Mouse (Mus musculus): ENCODE results near the gene Aqp9. TPM values are rescaled to one million over a fixed set of nuclear protein-coding genes. Genes with fewer than 3 reads are reported as not detected.

Gene Aqp9
- total and polyA plus RNA-seq, 3 experiments = 0.08 TPM; not detected in 2

DNA sequence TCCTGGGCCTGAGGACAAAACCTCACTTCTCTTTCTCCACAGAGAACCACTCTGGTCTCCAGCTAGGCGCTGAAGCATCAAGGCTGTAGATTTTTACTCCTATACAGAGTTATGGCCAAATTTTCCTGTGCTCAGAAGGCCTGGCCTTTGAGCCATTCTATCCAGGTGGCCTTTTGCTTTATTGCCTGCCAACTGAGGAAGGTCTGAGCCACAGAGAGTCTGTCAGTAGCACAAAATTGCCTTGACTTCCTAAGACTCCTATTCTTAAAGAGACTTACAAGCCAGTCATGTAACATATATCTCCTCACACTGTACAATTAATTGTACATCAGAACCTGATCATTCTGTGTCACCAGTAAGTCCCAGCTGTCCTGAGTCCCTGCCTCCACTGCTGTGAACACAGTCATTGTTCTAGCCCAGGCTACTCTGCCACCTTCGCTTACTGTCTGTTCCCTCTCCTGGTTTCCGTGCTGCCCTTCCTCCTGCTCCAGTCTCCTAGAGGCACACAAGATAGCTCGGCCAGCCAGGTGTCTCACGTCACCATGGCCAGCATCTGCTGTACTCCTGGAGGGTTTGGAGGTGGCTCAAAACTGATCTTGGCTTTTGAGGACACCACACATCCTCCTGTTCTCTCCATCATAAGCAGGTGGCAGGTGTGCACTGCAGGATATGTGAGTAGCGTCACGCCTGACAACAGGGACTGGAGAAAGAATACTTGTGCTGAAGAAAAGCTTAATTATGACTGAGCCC lies 96.7 kb downstream of the Aqp9 start:
- no peak for TF ChIP-seq TBP (conservative IDR thresholded peaks at IDR 0.05; ENCODE audit: low read depth, low read length)
- TF ChIP-seq JUND (conservative IDR thresholded peaks at IDR 0.05; ENCODE audit: low read depth, low read length) = no peak
- TF ChIP-seq ELF1 (IDR thresholded peaks at IDR 0.05; ENCODE audit: low read depth, low read length) = no peak
- TF ChIP-seq MEF2A (IDR thresholded peaks at IDR 0.05; ENCODE audit: borderline replicate concordance, low read depth, low read length) = no peak
- TF ChIP-seq E2F4 (IDR thresholded peaks at IDR 0.05; ENCODE audit: insufficient replicate concordance, low read depth, low read length) = no peak
- TF ChIP-seq HCFC1 (IDR thresholded peaks at IDR 0.05; ENCODE audit: low read depth, low read length) = no peak
- TF ChIP-seq NELFE (IDR thresholded peaks at IDR 0.05; ENCODE audit: low read depth, low read length) = no peak
- TF ChIP-seq CHD2 (IDR thresholded peaks at IDR 0.05; ENCODE audit: low read length) = no peak
- no peak for TF ChIP-seq RCOR1 (conservative IDR thresholded peaks at IDR 0.05; ENCODE audit: low read depth, low read length)
- TF ChIP-seq BHLHE40 (IDR thresholded peaks at IDR 0.05; ENCODE audit: low read depth, low read length) = no peak
- TF ChIP-seq NRF1 (IDR thresholded peaks at IDR 0.05; ENCODE audit: low read depth, low read length) = no peak
- TF ChIP-seq ETS1 (conservative IDR thresholded peaks at IDR 0.05; ENCODE audit: low read depth, low read length) = no peak
- TF ChIP-seq IRF4 (IDR thresholded peaks at IDR 0.05; ENCODE audit: low read depth, low read length) = no peak
- no peak for TF ChIP-seq RAD21 (IDR thresholded peaks at IDR 0.05; ENCODE audit: low read depth, low read length)
- TF ChIP-seq ZMIZ1 (IDR thresholded peaks at IDR 0.05; ENCODE audit: low read depth, low read length) = no peak
- TF ChIP-seq MXI1 (IDR thresholded peaks at IDR 0.05; ENCODE audit: low read depth, low read length) = no peak
- no peak for TF ChIP-seq ZKSCAN1 (IDR thresholded peaks at IDR 0.05; ENCODE audit: borderline replicate concordance, low read depth, low read length)
- TF ChIP-seq EP300 (IDR thresholded peaks at IDR 0.05; ENCODE audit: low read length) = no peak
- no peak for TF ChIP-seq CHD1 (IDR thresholded peaks at IDR 0.05; ENCODE audit: low read depth, low read length)
- Histone ChIP-seq H3K9me3 (replicated peaks; ENCODE audit: low read length) (no peaks in the 10 kb centered on the region), H3K4me2 (ENCODE audit: insufficient read depth, low read depth, poor library complexity, severe bottlenecking) (no peak overlapping the region), H3K27me3 (replicated peaks) (no peaks in the 10 kb centered on the region), H3K4me3 (replicated peaks in 1 of 3; ENCODE audit: low read depth in 2 of 3, low read length in 2 of 3, poor library complexity in 1 of 3) (no peak overlapping the region), H3K4me1 (ENCODE audit: control insufficient read depth in 1 of 2, insufficient read depth in 2 of 2) (peaks cover 0 to 9% of the 10 kb centered on the region in 2 experiments; a peak in 2 of 4 replicates), H3K27ac (ENCODE audit: insufficient read depth, low read depth) (no peak overlapping the region), H3K36me3 (replicated peaks in 1 of 2; ENCODE audit: control insufficient read depth in 1 of 2, insufficient read depth in 1 of 2, low read length in 1 of 2) (no peaks in the 10 kb centered on the region), H3K9ac (ENCODE audit: insufficient read depth, low read depth) (no peak overlapping the region), H3K79me2 (replicated peaks; ENCODE audit: control insufficient read depth, extremely low read depth, insufficient read depth, poor library complexity, severe bottlenecking) (no peaks in the 10 kb centered on the region)
- in situ Hi-C loops (cut with MboI; ENCODE audit: low pct_ligation_motif_present, low pct_unique_long_range_greater_than_20kb, low sequenced_read_pairs) = loop anchor here (5.0 to 10.0 kb wide), 2 partner anchors 104 to 397 kb away; partner anchors contain the start of gene Adam10
- dilution Hi-C loops (cut with MboI; ENCODE audit: extremely low pct_ligation_motif_present, extremely low pct_unique_long_range_greater_than_20kb, low sequenced_read_pairs) = no loop called here
- DNase-seq (ENCODE audit: extremely low read depth) = no peak

DNA sequence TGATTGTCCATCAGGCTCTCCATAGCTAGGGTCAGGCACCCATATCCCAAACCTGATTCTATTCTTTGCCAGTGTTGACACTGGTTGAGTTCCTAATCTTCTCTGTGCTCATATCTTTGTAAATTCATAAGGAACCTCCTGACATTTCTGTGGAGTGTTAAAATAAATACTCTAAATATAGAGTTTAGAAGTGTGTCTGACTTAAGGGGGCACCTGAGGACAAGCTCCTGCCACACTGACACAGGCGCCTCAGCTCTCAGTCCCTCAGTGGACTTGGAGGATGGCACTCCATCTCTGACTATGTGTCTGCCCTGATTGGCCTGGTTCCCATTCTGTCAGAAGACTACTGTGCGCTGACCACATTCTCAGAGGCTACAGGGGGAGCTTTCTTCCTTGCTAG lies 97.9 kb downstream of the Aqp9 start:
- no peaks in the 10 kb centered on the region for H3K27me3 ChIP-seq (replicated peaks)
- no peak overlapping the region for H3K4me2 ChIP-seq (ENCODE audit: insufficient read depth, low read depth, poor library complexity, severe bottlenecking)
- H3K27ac ChIP-seq (ENCODE audit: insufficient read depth, low read depth) = no peak overlapping the region
- no peak for DNase-seq (ENCODE audit: extremely low read depth)
- H3K9me3 ChIP-seq (replicated peaks; ENCODE audit: low read length) = no peaks in the 10 kb centered on the region
- H3K36me3 ChIP-seq (replicated peaks in 1 of 2; ENCODE audit: control insufficient read depth in 1 of 2, insufficient read depth in 1 of 2, low read length in 1 of 2) = no peaks in the 10 kb centered on the region
- H3K9ac ChIP-seq (ENCODE audit: insufficient read depth, low read depth) = no peak overlapping the region
- H3K4me3 ChIP-seq (replicated peaks in 1 of 3; ENCODE audit: low read depth in 2 of 3, low read length in 2 of 3, poor library complexity in 1 of 3) = no peak overlapping the region
- H3K4me1 ChIP-seq (ENCODE audit: control insufficient read depth in 1 of 2, insufficient read depth in 2 of 2) = peaks cover 0 to 14% of the 10 kb centered on the region in 2 experiments; a peak in 2 of 4 replicates
- in situ Hi-C loops (cut with MboI; ENCODE audit: low pct_ligation_motif_present, low pct_unique_long_range_greater_than_20kb, low sequenced_read_pairs) (loop anchor here (5.0 to 10.0 kb wide), 2 partner anchors 103 to 396 kb away; partner anchors contain the start of gene Adam10), dilution Hi-C loops (cut with MboI; ENCODE audit: extremely low pct_ligation_motif_present, extremely low pct_unique_long_range_greater_than_20kb, low sequenced_read_pairs) (no loop called here)
- TF ChIP-seq JUN (IDR thresholded peaks at IDR 0.05; ENCODE audit: insufficient read depth, low read depth, low read length) (no peak), GABPA (IDR thresholded peaks at IDR 0.05; ENCODE audit: insufficient replicate concordance, low read depth, low read length) (no peak), PAX5 (IDR thresholded peaks at IDR 0.05; ENCODE audit: low read length) (no peak), HCFC1 (IDR thresholded peaks at IDR 0.05; ENCODE audit: low read depth, low read length) (no peak), MXI1 (IDR thresholded peaks at IDR 0.05; ENCODE audit: low read depth, low read length) (no peak)
- no peaks in the 10 kb centered on the region for H3K79me2 ChIP-seq (replicated peaks; ENCODE audit: control insufficient read depth, extremely low read depth, insufficient read depth, poor library complexity, severe bottlenecking)

Measured in CH12.LX (cell line).